Mouse (Mus musculus) embryonic facial prominence, embryonic 13.5 days (tissue): Measurements from ENCODE around the gene Coro7. TPM values are rescaled to one million over a fixed set of nuclear protein-coding genes. Genes with fewer than 3 reads are reported as not detected.
A peak's percentile ranks its signal among the peaks of the same experiment; 100 is the strongest.
"Not testable (repeated sequence)": the region's sequence is repeated elsewhere in the genome, so short reads cannot be mapped to it uniquely, and the experiment has no call there.

Experiments
- ATAC-seq: fragments of 200-750 bp; cut with Nextera tagmentation; 2 replicates; pipeline ENCODE4 v1.8.0; 2017; ENCODE audit warnings: low read depth; ENCODE audit not compliant: insufficient number of reproducible peaks, insufficient read depth, low FRiP score, low TSS enrichment
- H3K27ac ChIP-seq: fragments of 300-500 bp; sonication (generic); 2 replicates; pipeline ENCODE4 v1.5.1; 2015; ENCODE audit warnings: moderate library complexity, mild to moderate bottlenecking, inconsistent platforms
- H3K27me3 ChIP-seq: fragments of 300-500 bp; sonication (generic); 2 replicates; pipeline ENCODE4 v1.6.1; 2015; ENCODE audit warnings: mild to moderate bottlenecking, inconsistent platforms
- H3K36me3 ChIP-seq: fragments of 300-500 bp; sonication (generic); 2 replicates; pipeline ENCODE4 v1.6.1; 2015; ENCODE audit warnings: mild to moderate bottlenecking, inconsistent platforms
- H3K4me1 ChIP-seq: fragments of 300-500 bp; sonication (generic); 2 replicates; pipeline ENCODE4 v1.6.1; 2015; ENCODE audit warnings: inconsistent platforms
- H3K4me2 ChIP-seq: fragments of 300-500 bp; sonication (generic); 2 replicates; pipeline ENCODE4 v1.6.1; 2015; ENCODE audit warnings: moderate library complexity, mild to moderate bottlenecking, inconsistent platforms
- H3K4me3 ChIP-seq: fragments of 300-500 bp; sonication (generic); 2 replicates; pipeline ENCODE4 v1.5.1; 2015; ENCODE audit warnings: mild to moderate bottlenecking, inconsistent platforms
- H3K9ac ChIP-seq: fragments of 300-500 bp; sonication (generic); 2 replicates; pipeline ENCODE4 v1.6.1; 2015; ENCODE audit warnings: mild to moderate bottlenecking, inconsistent platforms
- H3K9me3 ChIP-seq: fragments of 300-500 bp; sonication (generic); 2 replicates; pipeline ENCODE4 v1.6.1; 2016; ENCODE audit warnings: inconsistent platforms
- WGBS: fragments of 180-500 bp; shearing (Covaris S2); methylation state at CpG from one replicate; pipeline ENCODE4 v1.1.7; 2015; ENCODE audit warnings: mixed read lengths; 5-methylcytosine and 5-hydroxymethylcytosine counted together
- polyA plus RNA-seq: library from polyadenylated mRNA; unstranded; fragments of >200 nt; fragmentation: Nextera tagmentation; extraction: Ambion mirVana; gene quantifications from 2 replicates; pipeline ENCODE4 v1.2.1, GENCODE M21; 2015

Gene Coro7
- polyA plus RNA-seq, 1 experiment from 2014 or later = 16.9 TPM

- H3K4me1 ChIP-seq = 0 out of 2 replicates have a peak, but pooled peaks cover 9% of the 10 kb centered on the region
- 89% methylated on average over 17 of the region's 17 CpGs for WGBS
Observed at GRCm38 (mm10) chr16:4713861-4714710, 34.5 kb upstream of the Coro7 start.

GRCm38 (mm10) chr16:4711173-4711572 is 31.6 kb upstream of the Coro7 start:
- Histone ChIP-seq H3K27me3 (no peaks in the 10 kb centered on the region), H3K9ac (no peak overlapping the region), H3K9me3 (no peaks in the 10 kb centered on the region), H3K36me3 (peaks cover 100% of the 10 kb centered on the region), H3K27ac (no peak overlapping the region), H3K4me3 (no peak overlapping the region), H3K4me1 (no peaks in the 10 kb centered on the region), H3K4me2 (no peak overlapping the region)
- WGBS = 94% methylated on average over 4 of the region's 4 CpGs
- no peak for ATAC-seq

More at GRCm38 (mm10) chr16:4713861-4714710, 34.5 kb upstream of the Coro7 start:
- H3K4me2 ChIP-seq = no peak overlapping the region
- H3K4me3 ChIP-seq = no peak overlapping the region
- no peaks in the 10 kb centered on the region for H3K27me3 ChIP-seq
- no peak overlapping the region for H3K9ac ChIP-seq
- peaks cover 74% of the 10 kb centered on the region for H3K36me3 ChIP-seq
- H3K9me3 ChIP-seq = no peaks in the 10 kb centered on the region
- H3K27ac ChIP-seq = no peak overlapping the region
- no peak for ATAC-seq

- Histone ChIP-seq H3K9me3 (no peaks in the 10 kb centered on the region), H3K27me3 (no peaks in the 10 kb centered on the region), H3K9ac (no peak overlapping the region), H3K4me2 (no peak overlapping the region), H3K4me3 (no peak overlapping the region), H3K27ac (no peak overlapping the region), H3K36me3 (peaks cover 99% of the 10 kb centered on the region), H3K4me1 (no peaks in the 10 kb centered on the region)
- WGBS = 58% methylated on average over 4 of the region's 4 CpGs
- ATAC-seq = no peak
Observed at GRCm38 (mm10) chr16:4705541-4705940, 26.0 kb upstream of the Coro7 start.

GRCm38 (mm10) chr16:4702646-4703045 is 23.1 kb upstream of the Coro7 start:
- Histone ChIP-seq H3K4me3 (no peak overlapping the region), H3K27ac (no peak overlapping the region), H3K27me3 (no peaks in the 10 kb centered on the region), H3K9ac (no peak overlapping the region), H3K4me2 (no peak overlapping the region), H3K36me3 (peaks cover 99% of the 10 kb centered on the region), H3K4me1 (no peaks in the 10 kb centered on the region), H3K9me3 (no peaks in the 10 kb centered on the region)
- WGBS = 35% methylated on average over 1 of the region's 1 CpGs
- no peak for ATAC-seq

- Histone ChIP-seq H3K36me3 (peaks cover 99% of the 10 kb centered on the region), H3K9ac (no peak overlapping the region), H3K4me2 (no peak overlapping the region), H3K27me3 (no peaks in the 10 kb centered on the region), H3K9me3 (no peaks in the 10 kb centered on the region), H3K4me1 (no peaks in the 10 kb centered on the region), H3K27ac (no peak overlapping the region), H3K4me3 (no peak overlapping the region)
- 95% methylated on average over 3 of the region's 3 CpGs for WGBS
- no peak for ATAC-seq
Observed at GRCm38 (mm10) chr16:4701211-4701610, 21.6 kb upstream of the Coro7 start.

GRCm38 (mm10) chr16:4689371-4689770 is 9.8 kb upstream of the Coro7 start:
- H3K27ac ChIP-seq, H3K9me3 ChIP-seq, H3K9ac ChIP-seq, ATAC-seq, H3K4me3 ChIP-seq, H3K27me3 ChIP-seq, H3K4me2 ChIP-seq: not testable (repeated sequence)
- Histone ChIP-seq H3K36me3 (peaks cover 73% of the 10 kb centered on the region), H3K4me1 (peaks cover 10% of the 10 kb centered on the region)
- WGBS = 100% methylated on average over 4 of the region's 4 CpGs

GRCm38 (mm10) chr16:4684457-4684791 is 4.8 kb upstream of the Coro7 start:
- peaks cover 21% of the 10 kb centered on the region for H3K4me1 ChIP-seq
- peak overlapping the region; percentile 99 for H3K4me3 ChIP-seq
- ATAC-seq = no peak
- H3K27ac ChIP-seq = no peak overlapping the region; the same call in 1 of the 2 replicates
- 2% methylated on average over 9 of the region's 9 CpGs for WGBS
- peaks cover 26% of the 10 kb centered on the region for H3K36me3 ChIP-seq
- no peaks in the 10 kb centered on the region for H3K27me3 ChIP-seq
- H3K9me3 ChIP-seq = no peaks in the 10 kb centered on the region
- peak overlapping the region; percentile 91 for H3K9ac ChIP-seq
- H3K4me2 ChIP-seq = peak overlapping the region; percentile 96

GRCm38 (mm10) chr16:4683581-4684456 is 4.2 kb upstream of the Coro7 start:
- peak overlapping the region; percentile 96 for H3K4me2 ChIP-seq
- H3K9me3 ChIP-seq = no peaks in the 10 kb centered on the region
- H3K4me3 ChIP-seq = peak overlapping the region; percentile 99
- H3K4me1 ChIP-seq = peaks cover 25% of the 10 kb centered on the region
- H3K36me3 ChIP-seq = peaks cover 20% of the 10 kb centered on the region
- H3K27me3 ChIP-seq = no peaks in the 10 kb centered on the region
- peak; percentile 87 for ATAC-seq
- peak overlapping the region; percentile 83 for H3K27ac ChIP-seq
- peak overlapping the region; percentile 91 for H3K9ac ChIP-seq
- under 1% methylated on average over 54 of the region's 54 CpGs for WGBS

GRCm38 (mm10) chr16:4683193-4683580 is 3.6 kb upstream of the Coro7 start:
- Histone ChIP-seq H3K27ac (peak overlapping the region; percentile 83), H3K4me1 (peaks cover 31% of the 10 kb centered on the region), H3K36me3 (peaks cover 16% of the 10 kb centered on the region), H3K4me3 (peak overlapping the region; percentile 99), H3K27me3 (no peaks in the 10 kb centered on the region), H3K9me3 (no peaks in the 10 kb centered on the region), H3K4me2 (peak overlapping the region; percentile 96), H3K9ac (peak overlapping the region; percentile 91)
- WGBS = 19% methylated on average over 9 of the region's 9 CpGs
- no peak for ATAC-seq

- peak overlapping the region; percentile 99; the same call in 1 of the 2 replicates for H3K4me3 ChIP-seq
- ATAC-seq = no peak
Observed at GRCm38 (mm10) chr16:4682628-4683179, 3.1 kb upstream of the Coro7 start.

GRCm38 (mm10) chr16:4680922-4681455 is 1.4 kb upstream of the Coro7 start:
- 84% methylated on average over 3 of the region's 3 CpGs for WGBS
- H3K27me3 ChIP-seq, H3K27ac ChIP-seq, H3K9ac ChIP-seq, H3K36me3 ChIP-seq, ATAC-seq, H3K9me3 ChIP-seq, H3K4me2 ChIP-seq, H3K4me3 ChIP-seq: not testable (repeated sequence)
- H3K4me1 ChIP-seq = peaks cover 31% of the 10 kb centered on the region

More at GRCm38 (mm10) chr16:4682628-4683179, 3.1 kb upstream of the Coro7 start:
- H3K27me3 ChIP-seq = no peaks in the 10 kb centered on the region
- H3K4me2 ChIP-seq = peak overlapping the region; percentile 96
- peaks cover 31% of the 10 kb centered on the region for H3K4me1 ChIP-seq
- H3K9ac ChIP-seq = peak overlapping the region; percentile 91; the same call in 1 of the 2 replicates
- no peaks in the 10 kb centered on the region for H3K9me3 ChIP-seq
- 0 out of 2 replicates have a peak overlapping the region, but pooled peaks have one; percentile 83 for H3K27ac ChIP-seq
- peaks cover 11% of the 10 kb centered on the region for H3K36me3 ChIP-seq
- 70% methylated on average over 4 of the region's 4 CpGs for WGBS
